Mouse (Mus musculus) kidney, postnatal 10 days (tissue): ENCODE measurements around the gene Crybb1.

ENCODE experiments used
- DNase-seq: peaks from one replicate; pipeline ENCODE4 v3.0.0; 2021; ENCODE audit warnings: mixed read lengths

The Crybb1 gene

DNA sequence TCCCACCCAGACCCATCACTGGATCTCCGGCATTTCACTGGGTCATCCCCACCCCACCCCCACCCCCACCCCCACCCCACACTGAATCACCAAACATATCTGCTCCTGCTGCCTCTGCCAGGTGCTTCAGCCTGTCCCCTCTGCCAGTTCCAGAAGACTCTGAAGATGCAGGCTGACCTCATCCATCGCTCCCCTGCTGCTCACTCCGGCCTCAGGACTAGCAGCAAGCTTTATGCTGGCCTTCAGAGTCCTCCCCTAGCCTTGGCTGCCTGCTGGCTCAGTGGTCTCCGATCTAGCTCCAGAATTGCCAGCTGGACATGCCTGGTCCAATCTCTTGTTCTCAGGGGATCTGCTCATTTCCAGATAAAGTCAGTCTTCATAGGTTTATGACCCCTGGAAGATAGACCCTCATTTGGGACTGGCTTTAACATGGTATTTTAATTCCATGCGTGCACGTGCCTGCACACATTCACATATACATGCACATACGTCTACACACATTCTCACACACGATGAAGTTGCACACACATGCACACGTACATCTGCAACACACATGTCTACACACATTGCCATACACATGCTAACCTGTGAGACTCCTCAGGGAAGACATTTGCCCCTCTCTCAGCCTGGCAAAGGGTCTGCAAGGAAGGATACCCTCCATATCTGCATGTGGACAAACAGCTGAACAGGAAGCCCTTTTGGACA lies 17.6 kb upstream of the Crybb1 start:
- no peak for DNase-seq

DNA sequence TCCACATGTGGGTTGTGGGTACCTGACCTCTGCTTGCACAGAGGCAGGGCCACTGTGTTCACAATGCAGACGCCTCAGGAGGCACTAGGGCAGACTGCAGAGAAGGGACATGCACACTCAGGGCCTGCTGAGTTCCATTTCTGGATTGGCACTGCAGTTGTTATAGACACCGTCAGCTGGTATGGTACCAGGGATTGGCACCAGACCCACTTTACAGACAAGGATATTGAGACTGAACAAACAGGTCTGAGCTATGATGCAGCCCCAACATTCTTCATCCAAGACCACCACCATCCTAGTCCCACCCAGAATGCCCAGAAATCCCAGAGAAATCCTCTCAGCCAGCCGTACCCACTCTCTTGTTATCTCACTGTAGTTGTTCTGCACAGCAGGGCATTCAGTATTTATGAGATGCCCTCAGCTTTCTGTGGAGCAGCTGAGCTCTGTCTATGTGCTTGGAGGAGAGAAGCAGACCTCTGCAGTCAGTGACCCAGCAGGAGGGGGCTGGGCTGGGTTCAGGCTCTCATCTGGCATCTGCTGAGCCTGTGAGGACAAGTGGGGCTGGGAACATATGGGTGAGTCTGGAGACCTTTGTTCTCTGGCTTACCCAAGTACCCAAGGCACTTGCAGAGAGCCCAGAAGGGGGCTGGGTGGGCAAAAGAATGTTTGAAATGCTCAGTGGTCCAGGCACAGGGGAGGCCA lies 16.7 kb upstream of the Crybb1 start:
- DNase-seq: no peak

DNA sequence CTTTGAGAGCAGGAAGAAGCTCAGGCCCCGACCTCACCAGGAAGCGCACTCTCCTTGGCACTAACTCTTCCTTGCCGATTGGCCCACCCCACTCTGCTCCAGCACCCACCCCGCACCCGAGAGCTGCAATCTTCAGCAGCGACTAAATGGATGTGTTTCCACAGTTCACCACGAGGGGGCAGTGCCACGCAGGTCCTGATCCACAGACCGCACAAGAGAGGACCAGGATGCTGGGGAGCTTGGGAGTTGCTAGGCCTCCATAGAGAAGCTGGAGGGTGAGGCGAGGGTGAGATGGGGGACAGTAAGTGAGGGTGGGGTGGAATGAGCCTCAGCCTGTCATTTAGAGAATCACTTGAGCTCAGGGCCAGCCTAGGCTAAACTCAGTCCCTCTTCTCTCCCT lies 14.9 kb upstream of the Crybb1 start:
- peak; percentile 94 for DNase-seq

DNA sequence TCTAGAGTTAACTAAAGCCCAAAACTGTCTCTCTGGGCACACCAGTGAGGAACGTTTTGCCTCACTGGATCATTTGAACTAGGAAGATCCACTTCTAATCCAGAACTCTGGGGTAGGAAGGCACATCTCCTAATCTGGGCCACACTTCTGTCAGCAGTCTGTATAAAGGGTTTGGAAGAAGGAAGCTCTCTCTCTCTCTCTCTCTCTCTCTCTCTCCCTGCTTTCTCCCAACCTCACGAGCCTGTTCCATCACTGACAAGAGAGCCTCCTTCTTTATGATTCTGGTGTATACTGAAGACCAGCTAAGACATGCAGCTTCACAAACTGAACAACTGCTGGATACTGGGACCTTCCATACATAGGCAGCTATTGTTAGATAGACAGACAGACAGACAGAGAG lies 13.8 kb upstream of the Crybb1 start:
- no peak for DNase-seq

DNA sequence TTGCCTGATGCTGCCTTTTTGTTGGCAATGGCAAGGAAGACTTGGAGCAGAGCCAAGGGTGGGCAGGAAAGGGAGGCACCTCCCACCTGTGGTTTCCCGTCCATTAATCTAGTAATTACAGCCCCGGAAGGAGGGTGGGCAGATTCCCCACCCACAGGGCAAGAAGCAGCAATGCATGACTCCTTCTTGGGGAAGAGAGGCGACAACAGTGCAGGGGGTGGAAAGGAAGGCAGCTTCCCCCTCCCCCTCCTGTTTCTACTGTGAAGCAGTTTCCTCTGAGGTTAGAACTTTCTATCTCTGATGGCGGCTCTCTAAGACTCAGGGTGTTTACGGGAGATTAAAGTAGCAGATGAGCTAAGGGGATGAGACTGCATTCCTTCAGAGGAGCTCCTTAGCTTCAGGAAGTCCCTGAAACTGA lies 13.2 kb upstream of the Crybb1 start:
- peak; percentile 84 for DNase-seq

DNA sequence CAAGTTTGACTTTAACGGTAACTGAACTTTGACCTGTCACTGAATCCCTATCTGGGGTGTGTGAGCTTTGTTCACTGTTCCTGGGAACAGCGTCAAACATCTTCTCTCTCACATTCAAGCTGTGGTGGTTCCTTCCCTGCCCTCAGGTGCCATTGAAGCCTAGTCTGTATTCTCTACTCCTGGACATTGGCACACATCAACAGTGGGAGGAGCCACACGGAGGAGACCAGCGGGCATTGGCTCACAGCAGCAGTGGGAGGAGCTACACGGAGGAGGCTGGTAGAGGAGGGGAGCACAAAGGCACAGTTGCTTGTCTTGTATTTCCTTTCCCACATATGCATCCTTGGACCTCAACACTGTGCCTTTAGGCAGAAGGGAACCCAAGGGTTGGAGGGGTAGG lies 12.6 kb upstream of the Crybb1 start:
- DNase-seq: peak; percentile 40

DNA sequence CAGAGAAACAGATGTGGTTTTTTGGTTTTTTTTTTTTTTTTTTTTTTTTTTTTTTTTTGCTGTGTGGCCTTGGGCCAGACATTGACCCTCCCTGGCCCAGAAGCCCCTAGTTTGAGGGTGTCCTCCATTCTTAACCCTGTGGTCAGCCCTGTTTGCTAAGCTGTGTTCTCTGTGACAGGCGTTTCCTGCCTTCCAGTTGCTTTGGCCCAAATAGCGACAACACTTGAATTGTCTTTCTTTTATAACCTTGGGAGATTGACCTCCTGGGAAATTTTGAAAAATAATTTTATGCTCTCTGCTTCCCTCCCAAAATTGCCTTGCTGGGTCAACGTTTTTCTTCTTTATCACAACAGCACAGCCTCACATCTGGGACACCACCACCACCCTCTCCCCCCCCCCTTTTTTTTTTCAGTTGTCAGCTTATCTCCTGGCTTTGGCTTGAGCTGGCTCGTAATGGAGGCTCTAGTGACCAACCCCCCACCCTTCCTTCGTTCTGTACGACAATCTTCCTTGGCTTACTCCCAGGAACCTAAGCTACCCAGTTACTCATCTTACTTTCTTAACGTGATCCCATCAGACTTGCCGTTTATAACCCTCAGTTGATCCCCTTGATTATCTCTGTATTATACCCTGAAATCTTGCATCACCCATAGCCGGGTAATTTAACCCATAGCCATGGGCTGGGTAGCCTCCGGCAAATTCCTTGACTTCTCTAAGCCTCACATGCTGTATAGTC lies 11.9 kb upstream of the Crybb1 start:
- DNase-seq: peak; percentile 38

DNA sequence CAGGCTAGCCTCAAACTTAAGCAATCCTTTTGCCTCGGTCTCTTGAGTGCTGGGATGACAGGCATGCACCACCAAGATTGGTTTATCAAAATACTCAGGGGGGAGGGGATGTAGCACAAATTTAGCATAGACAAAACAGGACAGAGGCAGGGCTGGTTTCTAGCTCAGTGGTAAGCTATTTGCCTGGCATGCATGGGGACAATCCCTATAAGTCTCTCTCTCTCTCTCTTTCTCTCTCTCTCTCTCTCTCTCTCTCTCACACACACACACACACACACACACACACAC lies 11.4 kb upstream of the Crybb1 start:
- no peak for DNase-seq

DNA sequence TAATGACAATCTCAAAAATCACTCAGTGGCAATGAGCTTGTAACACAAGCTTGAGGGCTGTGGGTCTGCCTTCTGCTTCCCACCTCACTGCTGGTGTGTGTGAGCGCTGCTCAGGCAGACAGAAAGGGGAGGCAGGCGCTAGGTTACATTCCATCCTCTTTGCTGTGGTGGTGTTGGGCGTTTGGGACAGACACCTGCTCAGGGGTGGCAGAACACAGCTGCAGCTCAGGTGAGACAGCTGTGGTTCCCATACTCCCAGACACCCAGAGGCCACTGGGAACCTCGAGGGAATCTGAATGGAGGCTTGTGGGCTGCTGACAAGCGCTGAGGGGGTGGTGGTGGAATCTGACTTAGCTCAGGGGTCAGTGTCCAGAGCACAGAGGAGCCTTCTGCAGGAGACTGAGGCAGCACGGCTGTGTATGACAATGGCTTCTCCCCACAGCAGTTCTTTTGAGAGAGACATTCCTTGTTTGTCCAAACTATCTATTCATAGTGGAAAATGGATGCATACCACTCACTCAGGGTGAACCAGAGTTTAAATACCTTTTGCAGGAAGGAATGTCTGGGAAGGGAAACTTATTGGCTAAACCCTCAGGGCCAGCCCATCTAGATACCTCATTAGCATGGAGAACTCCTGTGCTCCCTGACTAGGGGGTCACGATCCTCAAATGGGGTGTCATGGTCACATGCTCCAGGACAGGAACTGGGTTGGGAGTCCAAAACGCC lies 10.6 kb upstream of the Crybb1 start:
- DNase-seq: no peak

DNA sequence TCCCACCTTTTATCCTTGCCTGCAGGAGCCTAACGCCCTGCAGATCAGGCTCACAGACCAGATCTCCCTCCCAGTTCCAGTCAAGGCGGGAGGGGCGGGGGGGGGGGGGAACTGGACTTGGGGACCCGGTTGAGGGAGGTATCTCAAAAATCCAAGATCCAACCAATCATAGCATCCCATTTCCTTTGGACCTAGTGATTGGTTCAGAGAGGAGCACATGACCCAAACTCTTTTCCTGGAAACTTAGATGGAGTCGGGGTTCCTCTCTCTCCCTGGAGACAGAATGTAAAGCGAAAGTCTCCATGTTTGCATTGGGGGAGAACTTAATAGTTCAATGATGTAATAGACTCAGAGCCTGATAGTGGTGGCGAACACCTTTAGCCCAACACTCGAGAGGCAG lies 8.2 kb upstream of the Crybb1 start:
- DNase-seq: no peak

DNA sequence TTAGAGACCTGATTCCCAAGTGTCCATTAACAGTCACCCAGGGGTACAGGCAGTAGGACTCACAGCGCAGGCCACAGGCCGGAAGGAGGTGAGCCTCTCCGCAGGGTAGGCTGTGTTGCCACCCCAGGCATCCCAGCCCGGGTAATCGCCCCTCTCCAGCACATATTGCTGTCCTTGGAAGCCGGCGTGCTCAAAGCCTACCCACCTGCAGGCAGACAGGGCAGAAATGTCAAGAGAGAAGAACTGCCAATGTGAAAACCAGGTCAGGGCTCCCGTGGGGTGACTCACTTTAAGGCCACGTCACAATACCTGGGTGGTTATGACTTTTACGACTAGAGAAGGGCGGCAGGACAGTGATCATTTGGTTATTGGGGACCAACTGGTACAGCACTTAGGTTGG lies 6.5 kb upstream of the Crybb1 start:
- no peak for DNase-seq

DNA sequence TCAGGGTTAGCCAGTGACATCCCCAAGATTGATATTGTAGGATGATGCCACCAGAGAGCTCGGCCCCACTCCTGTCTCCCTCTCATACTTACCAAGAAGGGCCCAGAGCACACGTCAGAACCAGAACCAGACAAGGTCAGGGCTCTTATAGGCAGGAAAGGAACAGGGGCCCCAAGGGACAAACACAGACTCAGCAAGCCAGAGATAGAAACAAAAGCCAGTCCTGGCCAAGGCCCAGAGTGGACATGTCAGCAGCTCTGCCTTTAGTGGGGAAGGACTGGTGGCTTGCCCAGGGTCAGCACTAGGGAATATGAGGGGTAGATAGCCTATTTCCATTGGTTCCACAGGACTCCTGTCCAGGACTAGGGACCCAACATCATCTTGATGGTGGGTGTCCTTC lies 3.2 kb upstream of the Crybb1 start, which contains the start of gene Cryba4:
TSS of gene Cryba4 (minus strand) at position 119 of the 400 bp plus-strand sequence.
- DNase-seq: no peak

DNA sequence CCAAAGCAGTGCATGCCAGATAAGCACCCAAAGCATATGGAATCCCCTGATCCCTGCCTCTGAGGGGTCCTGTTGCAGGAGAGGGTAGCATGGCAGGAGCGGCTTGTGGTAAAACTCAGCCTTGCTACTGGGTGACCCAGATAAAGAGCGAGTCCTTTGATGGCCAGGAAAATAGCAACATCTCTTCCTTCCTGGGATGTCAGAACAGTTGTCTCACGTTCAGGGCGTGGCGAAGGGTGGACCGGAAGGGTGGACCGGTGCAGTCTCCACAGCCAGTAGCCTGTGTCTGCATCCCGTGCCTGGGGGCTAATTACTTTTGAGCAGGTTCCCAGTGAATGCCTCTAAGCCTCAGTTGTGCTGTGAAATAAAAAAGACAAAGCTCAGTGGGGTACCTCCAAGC lies 2.4 kb upstream of the Crybb1 start:
- DNase-seq: peak; percentile 58

DNA sequence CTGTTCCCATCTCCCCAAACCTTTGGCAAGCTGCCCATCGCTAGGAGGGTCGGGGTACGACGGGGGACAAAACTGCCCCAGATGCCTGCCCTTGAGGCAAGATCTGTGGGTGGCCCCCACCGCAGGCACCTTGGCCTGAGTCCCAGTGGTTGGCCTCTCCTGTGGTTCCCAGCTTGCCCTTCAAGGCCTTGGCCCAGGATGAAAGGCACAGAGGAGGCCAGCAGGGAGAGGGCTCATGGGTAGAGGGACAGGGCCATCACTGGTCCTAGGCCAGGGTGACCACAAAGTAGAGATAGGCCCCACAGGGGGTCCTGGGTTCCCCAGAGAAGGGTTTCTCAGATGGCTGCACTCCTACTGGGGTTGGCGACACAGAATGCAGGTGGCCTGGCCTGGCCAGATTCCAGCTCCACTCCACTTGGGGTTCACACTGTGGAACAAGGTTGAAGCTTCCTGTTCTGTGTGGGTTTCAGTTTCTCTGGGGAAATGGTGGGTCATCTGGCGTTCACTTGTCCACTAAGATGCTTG lies 1.3 kb upstream of the Crybb1 start:
- DNase-seq: peak; percentile 56

DNA sequence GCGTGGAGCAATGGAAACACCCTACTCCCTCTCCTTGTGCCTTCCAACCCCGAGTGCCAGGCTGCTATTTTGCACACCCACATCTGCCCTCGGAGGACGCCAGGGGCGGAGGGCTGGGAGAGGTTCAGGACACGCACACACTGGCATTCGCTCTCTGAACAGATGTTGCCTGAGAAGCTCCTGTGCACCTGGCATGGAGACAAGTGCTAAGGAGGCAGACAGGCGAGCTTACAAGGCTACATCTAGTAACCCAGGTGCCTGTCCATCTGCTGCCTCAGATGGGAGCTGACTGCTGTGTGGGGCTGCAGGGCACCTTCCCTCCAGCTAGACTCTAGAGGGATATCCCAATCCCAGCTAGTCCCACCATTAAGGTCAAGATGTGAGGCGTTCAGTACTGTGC lies 842 bp downstream of the Crybb1 start:
- DNase-seq: no peak

DNA sequence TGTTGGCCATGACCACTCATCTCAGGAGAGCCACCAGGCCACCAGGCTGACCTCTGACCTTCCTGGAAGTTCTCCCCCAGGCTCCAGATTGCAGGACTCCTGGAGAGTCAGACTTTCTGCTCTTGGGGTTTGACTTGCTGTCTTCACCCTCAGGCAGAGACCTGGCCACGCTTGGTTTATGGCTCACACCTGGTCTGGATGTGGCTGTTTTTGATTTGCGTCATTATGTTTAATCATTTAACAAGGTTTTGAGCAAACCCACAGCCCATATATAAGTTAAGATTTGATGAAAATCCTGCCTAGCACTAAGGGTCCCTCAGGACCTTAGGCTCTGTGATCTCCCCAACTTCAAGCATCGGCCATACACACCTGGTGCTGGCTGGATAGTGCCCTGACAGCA lies 2.3 kb downstream of the Crybb1 start:
- DNase-seq: no peak

DNA sequence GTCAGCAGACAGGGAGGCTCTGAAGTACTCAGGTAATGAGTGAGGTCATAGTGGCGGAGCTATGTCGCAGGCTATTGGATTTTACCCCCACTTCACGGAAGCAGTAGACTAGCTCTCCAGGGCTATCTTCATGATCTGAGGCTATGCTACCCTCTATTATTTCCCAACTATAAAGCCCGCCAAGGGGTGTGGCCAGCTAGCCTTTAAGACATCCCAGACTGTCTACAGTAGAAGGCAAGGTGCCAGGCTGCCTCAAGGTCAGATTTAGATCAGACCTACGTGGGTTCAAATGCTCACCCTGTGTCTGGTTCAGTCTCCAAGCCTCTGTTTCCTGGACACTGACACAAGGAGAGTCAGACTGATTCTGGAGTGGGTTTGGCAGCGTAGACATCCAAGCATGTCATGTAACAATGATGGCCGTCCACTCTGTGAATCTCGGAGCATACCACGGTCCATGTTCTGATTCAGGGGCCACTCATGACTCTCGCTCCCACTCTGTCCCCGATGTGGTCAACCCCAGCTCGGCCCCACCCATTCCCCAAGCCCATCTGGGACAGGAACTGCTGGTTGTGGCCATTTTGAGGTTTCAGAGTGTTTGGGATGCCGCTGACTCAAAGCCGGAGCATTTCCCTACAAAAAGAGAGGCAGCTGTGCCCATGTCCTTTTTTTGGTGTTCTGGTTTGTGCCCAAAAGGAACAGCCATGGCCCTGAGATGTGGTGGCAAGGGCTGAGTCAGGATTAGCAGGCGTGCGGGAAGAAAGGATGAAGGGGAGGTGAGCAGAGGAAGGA lies 4.4 kb downstream of the Crybb1 start:
- no peak for DNase-seq

DNA sequence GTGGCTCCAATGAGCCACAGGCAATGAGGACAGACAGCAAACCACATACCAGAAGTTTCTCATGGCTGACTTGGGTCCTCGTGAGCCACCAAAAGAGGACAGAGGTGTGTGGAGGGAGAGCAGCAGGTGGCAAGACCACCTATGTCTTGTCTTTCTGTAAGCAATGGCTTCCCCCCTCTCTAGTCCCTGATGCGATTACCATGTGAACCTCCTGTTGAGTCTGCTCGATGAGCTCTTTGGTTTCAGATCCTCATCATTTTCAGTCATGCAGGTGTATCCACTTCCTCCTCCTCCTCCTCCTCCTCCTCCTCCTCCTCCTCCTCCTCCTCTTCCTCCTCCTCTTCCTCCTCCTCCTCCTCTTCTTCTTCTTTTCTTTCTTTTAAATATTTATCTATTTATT lies 5.2 kb downstream of the Crybb1 start:
- no peak for DNase-seq

DNA sequence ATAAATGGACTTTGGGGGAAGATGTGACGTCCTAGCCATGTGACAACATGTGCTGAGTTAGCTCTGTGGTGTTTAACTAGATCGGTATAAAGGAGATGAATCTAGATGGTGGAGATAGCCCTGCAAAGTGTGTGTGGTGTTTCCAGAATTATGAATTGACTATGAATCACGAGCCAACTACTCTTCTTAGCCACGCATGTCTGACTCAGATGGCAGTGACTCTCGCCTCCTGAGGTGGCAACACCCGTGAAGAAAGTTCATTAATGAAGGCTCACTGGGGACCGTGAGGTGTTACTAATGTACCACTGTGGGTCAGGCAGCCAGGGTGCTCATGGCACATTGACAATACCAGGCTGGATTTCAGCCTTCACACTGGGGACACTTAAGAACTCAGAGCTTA lies 8.5 kb downstream of the Crybb1 start:
- DNase-seq: no peak

DNA sequence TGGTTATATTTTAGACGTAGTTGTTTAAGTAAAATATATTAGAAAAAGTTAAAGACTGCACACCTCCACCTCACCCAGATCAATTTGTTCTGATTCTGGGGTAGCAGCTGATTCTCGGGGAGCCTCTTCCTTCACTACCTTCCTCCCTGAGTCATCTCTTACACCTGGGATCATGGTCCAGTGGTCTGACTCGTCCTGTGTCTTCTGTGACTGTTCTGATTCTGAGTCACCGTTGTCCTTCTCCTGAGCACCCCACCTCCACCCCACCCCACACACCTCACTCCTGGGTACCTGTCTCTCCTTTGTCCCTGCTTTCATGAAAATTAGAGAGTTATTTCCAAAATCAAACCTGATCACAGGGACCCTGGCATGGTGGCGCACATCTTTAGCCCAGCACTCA lies 9.5 kb downstream of the Crybb1 start:
- DNase-seq: no peak

DNA sequence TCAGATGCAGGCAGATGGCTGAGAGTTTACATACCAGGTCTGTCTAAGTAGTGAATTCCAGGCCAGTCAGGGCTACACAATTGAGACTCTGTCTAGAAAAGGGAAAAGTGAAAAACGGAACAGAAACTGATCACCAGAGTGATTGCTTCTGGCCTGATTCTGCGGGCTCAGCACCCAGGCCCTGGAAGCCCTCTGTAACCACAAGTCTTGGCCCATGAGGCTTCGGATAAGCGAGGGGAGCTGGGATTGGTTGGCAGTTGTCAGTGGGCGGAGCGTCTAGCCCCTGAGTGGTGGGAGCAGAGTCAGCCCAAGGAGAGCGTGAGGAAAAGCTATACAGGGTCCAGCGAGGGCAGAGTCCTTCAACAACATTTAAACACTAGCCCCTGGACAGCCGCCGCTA lies 9.9 kb downstream of the Crybb1 start:
- DNase-seq: peak; percentile 40

DNA sequence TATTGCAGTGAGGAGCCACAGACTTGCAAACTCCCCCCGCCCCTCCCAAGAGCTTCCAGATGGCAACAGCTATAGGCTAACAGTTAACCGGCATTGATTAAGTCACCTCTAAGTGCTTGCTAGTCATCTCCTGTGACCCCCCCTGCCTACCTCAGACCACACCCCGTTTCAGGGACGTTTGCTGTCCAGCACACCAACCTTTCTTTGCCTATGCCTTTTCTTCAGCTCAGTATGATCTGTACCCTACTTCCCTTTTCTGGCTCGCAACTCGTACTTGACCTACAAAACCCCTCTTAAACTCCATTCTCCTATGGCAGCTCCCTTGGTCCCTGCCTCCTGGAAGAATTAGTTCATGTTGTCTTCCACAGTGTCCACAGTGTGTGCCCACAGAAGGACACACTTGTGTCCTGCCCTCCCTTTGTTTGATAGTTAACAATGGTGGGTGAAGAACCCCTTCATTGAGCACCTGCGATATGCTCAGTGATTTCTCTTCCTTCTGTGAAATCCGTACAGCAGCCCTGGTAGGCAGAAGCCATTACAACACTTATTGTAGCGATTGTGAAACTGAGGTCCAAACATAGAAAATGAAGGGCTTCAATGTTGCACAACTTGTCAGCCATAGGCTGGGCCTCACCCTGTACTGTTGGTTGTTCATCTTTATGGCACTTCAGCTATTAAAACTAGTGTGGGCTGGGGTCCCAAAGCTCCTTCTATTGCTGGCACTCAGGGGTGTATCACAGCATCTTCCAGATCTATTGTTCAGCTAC lies 10.6 kb downstream of the Crybb1 start:
- DNase-seq: no peak
